Mouse (Mus musculus) thymus, adult 18-20 months (tissue): ENCODE results near the gene Slit2.

Source experiments
- DNase-seq, 2 experiments: peaks; one replicate each; pipeline ENCODE4 v3.0.0; 2022; ENCODE audit warnings: mixed read lengths in 2 of 2

Gene Slit2

DNA sequence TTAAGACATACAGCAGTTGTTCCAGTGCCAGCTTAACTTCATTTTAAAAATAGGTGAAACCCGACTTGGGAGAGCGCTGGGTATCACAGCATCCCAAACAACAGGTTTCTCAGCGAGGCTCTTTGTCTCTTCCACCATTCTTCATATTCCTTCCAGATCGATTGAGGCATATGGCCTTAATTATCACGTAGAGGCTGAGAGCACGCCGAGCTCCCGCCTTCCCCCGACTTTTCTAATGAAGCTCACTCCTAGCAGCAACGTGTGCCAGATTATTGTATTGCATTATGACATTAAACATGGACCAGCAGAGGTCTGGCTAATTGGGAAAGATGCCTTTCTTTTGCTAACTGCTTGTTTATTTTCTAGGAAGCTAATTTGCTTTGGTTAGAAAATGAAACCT is 75.7 kb downstream of the Slit2 start:
- no peak for DNase-seq

DNA sequence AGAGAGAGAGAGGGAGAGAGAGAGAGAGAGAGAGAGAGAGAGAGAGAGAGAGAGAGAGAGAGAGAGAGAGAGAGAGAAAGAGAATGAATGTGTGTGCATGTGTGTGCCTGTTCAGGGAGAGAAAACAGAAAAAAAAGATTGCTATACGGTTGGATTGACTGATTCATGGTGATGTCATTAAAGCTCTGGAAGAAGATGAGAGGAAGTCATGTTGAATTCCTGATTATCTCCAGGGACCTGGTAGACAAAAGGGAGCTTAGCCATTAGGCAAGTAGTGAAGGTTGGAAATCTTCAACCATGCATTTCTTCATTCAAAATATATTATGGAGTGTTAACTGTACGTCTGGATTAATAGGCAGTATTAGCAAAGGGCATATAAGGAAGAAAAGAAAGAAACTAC is 77.8 kb downstream of the Slit2 start:
- DNase-seq, result no peak

DNA sequence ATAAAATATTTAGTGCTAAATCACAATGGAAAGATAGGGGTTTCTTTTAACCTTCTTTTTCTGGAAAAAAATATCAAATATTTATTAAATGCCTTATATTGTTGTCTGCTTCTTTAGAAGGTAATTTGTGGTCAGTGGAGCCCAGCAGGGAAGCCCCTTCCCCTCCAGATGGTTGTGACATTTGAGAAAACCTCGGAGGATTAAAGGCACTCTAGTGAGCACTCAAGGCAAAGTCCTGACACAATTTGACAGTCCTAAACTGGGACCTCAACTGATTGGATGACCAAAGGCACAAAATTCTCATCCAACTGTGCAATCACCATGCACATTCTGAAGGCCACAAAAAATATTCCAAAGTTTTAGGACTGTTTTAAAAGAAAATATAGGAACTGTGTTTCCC is 95.8 kb downstream of the Slit2 start:
- no peak for DNase-seq

DNA sequence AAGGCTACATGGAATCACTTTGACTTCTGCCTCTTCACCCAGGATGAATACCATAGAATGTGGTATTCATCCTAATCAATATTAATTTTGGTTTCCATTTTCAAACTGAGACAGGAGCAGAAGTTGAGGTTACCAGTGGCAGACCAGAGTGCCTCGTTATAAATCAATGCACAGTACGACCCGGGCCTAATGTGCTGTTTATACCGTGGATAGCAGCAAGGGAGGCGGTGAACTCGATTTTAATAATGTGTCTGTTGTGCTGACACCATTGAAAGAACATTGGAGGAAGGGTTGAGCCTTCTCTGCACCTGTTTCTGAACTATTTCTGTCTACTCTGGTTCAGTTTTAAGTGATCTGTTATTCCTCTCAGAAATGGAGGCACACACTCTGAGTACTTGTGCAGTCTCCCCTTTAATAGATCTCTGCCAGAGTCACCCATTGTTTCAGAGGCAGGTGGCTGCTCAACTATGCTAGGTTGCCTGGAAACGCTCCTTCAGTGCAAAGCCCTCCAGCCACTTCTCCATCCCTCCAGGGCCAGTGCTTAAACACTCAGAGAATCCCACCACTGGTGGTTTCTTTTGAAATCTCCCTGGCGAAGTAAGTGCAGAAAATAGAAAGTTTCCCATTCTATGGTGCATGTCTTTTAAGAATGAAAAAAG is 98.4 kb downstream of the Slit2 start:
- no peak for DNase-seq

DNA sequence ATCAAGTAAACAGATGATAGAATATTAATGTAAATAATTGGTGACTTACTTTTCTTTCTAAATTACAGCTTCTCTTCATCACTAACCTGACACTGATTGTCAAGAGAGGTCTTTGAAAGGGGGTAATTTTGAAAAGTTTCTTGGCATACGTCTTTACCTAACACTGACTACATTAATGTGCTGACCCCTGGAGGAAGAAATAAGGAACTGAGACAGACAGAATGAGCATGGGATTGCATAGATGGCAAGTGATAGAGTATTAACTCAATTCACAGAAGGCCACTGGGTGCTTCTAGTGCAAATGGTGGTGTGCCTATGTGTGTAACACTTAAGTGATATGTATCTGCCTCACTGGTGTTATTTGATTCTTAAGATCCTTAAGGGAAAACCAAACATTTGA is 130.5 kb downstream of the Slit2 start:
- DNase-seq, result no peak

DNA sequence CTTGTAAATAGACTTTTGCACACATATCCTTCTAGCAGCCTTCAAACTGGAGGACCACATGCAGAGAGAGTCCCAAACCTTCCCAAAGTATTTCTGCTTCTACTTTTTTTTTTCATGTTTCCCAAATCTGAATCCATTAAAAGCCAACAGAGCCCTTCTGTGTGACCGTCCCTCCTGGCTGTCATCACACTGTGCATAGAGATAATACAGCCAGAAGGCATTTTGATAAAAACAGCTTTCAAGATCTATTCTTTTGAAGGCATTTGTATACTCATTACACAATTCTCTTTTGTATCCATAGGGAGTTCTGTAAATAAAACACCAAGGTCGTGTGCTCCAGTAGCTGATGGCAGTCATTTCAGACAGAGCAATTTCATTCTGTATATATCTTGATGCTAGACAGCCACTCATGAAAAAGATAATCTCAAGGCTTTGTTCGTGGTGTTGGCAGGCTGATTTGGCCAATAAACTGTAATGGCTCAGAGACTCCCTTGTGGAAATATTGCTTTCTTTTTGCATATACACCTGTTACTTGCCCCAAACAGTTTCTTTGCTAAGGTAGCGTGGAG is 132.1 kb downstream of the Slit2 start:
- DNase-seq, result no peak

DNA sequence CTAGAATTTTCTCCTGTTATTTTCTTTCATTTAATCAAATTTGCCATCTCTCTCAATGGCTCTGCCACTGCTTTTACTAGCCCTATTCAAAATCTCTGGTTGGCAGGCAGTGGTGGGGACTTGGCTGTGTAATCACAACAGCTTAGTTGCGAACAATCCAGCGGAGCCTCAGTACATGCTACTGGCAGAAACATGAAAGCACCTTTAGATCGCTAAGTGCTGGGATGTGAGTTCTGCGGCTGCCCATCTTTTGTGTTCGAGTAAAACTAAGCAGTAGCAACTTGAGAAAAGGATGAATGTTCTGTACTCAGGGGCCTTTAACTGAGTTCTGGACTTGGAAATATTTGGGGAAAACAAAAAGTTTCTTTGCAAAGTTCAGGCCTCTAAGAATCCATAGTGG is 139.7 kb downstream of the Slit2 start:
- DNase-seq, result no peak

DNA sequence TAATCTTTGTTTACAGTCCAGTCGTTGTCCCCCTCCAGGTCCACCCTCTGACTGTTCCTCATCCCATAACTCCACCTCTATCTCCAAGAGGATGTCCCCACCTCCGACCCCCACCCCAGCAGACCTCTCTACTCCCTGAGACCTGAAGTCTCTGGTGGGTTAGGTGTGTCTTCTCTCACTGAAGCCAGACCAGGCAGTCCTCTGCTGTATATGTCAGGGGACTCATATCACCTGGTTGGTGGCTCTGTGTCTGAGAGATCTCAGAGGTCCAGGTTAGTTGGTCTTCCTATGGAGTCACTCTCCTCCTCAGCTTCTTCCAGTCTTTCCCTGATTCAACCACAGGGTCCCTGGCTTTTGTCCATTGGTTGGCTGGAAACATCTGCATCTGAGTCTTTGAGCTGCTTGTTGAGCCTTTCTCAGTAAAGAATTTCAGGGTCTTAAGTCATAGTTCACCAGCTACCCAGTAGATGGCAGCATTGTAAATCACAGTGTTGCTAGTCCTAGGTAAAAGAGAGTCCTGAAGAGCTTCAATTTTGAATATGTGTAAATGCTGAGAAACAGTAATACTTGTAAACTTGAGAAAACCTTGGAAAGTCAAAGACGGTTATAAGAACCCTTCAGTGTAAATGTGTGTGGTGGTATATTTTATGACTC is 143.0 kb downstream of the Slit2 start:
- DNase-seq, result no peak

DNA sequence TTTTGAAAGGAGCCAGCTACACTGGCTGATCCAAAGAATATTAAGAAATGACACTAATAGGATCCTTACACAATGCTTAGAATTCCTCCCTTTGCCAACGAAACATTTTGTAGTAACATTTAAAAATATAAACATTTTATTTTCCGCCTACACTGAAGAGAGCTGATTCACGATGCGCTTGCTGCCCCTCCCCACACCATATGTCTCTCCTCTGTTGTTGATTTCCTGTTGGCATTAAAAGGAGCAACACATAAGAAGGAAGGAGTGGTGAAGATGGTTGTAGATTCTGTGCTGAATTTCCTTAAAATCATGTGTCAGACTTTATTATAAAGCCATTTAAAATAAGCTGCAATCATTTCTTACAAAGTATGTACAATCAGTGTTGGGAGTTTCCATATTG is 147.0 kb downstream of the Slit2 start:
- no peak for DNase-seq

DNA sequence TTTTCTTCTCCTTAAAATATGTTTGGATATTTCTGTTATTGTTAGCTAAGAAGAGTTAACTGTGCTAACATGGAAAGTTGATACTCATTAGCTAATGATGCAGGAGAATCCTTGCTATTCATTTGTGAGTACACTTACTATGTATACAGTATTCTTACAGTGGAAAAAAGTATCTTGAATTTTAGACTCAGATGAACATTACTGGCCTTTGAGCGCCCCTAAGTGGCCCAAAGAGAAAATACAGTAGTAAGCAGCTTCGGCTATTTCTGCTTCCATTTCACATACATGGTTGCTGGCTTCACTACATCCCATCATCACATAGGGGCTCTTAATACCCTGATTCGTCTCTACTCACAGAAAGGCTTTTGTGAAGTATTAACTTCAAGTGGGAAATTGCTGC is 153.6 kb downstream of the Slit2 start:
- no peak for DNase-seq

DNA sequence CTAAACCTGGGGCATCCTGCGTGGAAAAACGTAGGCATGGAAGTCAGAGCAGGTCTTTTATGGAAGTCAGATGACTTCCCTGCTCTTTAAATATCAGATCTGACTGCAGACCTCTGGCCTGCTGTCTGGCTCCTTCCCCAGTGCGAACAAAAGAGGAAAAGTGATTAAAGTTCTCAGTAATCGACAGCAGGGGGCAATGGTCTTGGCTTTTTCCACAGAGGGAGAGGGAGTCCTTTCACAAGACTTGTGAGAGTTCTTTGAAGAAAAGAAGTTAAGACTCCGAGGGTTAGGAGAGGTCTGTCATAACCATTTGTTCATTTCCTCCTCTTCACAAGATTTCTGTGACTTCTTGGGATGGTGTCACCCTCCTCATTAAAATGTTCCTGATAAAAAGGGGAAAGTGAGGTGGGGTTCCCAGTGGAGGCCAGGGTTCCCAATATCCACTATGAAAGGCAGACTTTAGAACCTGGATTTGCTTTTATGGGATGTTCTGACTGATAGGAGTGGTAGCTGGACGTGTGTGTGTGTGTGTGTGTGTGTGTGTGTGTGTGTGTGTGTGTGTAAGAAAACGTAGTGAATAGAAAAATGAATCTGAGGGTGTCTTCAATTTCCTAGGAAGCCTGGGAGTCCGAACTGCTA is 156.0 kb downstream of the Slit2 start:
- no peak for DNase-seq

DNA sequence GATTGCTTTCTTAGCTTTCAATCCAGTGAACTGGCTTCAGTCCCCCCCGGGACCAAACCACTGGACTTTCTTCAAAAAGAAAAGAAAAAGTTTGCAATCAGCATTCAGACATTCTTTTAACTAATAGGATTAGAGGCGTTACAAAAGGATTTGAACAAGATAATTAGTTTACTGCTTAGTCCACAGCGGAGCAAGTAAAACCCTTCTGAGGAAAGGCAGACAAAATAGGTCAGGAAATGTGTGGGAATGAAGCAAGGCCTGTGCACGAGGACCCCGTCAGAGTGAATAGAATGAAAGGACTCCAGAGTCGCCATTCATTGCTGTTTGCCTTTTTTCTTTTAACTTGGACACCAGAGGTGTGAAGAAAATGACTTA is 156.5 kb downstream of the Slit2 start:
- no peak for DNase-seq

DNA sequence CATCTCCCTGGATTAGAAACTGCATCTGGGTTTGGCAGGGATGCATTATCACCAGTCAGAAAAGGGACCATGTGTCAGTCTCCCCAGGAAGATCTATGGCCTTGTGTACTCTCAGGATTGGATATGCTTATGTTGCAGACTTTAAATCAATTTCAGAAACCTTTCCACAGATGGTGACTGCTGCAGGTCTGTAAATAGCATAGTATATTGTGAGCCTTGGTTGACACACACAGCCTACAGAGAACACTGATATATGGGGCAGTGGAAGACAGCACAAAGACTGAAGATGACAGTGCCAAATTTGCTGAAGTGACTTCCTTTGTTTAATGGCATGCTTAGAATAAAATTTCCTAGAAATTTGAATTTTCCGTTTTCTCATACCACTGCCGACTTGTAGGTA is 163.1 kb downstream of the Slit2 start:
- no peak for DNase-seq

DNA sequence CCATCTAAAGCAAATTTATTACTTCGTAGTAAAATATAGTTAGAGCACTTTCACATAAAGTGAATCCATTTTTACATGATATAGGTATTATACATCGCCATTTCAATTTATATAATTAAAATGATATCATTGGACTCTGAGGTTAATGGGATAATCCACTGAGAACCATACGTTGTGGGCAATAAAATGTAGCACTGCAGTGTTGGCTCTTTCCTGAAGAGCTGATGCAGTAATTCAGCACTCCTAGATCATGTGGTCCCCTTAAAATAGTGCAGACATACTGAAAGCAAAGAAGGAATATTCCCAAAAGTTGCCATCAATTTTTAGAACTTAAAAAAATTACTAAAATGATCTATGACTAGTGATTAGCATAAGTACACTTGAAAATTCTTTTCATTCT is 177.9 kb downstream of the Slit2 start:
- no peak for DNase-seq

DNA sequence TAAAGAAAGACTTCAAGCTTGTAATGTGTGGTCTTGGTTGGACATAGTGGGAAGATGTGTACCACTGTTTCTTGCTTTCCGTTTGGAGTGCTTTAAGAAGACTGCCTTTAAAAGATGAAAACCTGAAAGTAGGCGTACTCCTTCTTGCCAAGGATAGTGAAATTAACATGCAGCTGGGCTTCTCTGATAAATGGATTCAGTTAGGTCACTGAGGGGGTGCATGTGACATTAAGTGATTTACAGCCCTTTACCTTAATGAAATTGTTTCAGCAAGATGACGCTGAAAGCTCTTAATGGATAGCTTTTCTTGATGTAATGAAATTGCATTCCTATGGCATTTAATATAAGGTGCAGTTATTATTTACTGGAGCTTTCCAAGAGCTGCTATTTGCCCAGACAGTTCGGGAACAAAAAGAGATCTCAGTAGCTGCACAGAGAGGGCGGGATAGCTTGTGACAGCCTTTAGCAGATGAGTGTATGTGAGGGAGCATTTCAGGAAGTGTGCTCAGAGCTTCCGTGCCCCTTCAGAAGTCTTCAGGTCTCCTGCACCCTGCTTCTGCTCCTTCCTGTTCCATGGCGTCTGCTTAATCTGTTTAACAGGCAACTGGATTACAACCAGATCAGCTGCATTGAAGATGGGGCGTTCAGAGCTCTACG is 198.8 kb downstream of the Slit2 start:
- no peak for DNase-seq

DNA sequence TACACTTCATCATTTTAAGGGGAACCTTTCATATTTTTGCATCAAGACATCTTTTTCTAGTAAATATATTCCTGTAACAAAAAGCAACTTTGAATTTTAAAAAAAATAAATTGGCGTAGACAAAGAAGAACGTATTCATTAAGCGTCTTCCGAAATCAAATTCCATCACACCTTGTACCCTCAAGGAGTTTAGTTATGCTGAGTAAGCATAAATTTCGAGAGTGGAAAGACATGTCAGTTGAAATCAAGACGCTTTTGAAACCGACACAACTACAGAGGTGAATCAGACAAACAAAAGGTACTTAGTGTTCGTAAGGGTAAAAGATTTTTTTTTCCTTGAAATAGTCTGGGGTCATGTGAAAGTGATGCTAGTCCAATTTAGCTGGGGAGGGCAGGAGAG is 201.4 kb downstream of the Slit2 start:
- DNase-seq, result no peak

DNA sequence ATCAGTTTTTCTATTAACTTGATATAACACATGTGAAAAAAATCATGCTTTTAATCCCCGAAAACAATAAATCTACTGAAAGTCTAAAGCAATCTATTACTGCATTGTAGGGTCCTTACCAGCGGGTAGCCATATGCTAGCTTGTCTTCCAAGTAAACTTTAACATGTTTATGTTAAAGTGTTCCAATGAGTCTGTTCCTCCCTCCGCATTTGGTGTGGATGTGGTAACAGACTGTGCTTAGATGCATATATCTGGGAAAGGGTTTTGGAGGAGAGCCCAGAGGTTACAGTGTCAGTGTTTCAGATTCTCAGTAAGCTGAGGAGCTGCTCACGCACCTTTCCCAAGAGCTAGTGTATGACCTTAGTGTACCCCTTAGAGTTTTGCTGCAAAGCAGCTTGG is 204.9 kb downstream of the Slit2 start:
- DNase-seq, result no peak

DNA sequence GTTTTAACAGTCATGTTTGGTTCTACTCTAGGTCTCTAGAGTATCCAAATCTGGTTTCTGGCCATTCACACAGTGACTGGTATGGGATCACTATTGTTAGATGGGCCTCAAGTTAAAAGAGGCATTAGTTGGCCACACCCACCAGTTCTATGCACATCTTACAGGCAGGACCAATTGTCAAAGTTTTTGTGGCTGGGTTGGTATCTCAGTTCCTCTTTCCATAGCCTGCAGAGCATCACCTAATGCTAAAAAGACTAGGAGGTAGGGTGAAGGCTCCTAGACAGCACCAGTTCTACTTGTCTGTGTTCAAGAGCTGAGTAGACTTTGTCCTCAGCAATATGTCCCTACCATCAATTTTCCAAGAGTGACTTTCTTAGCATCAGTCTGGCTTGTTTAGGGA is 216.4 kb downstream of the Slit2 start:
- no peak for DNase-seq

DNA sequence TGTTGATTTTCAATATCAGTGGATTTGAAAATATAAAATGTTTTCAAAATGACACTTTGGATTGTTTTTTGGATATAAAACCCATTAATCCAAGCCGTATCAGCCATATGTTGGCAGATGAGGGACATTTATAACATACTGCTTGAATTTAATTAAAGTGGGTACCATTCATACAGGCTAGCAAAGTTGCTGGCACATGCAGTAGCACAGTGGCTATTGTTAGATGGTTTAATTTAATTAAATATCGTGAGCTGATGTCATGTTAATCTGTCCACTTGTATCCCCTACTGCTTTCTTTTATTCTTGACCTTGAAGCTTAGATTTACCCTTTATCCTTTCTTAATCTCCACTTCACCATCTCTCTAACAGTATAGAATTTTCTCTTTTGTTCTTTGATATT is 232.3 kb downstream of the Slit2 start:
- DNase-seq, result no peak

DNA sequence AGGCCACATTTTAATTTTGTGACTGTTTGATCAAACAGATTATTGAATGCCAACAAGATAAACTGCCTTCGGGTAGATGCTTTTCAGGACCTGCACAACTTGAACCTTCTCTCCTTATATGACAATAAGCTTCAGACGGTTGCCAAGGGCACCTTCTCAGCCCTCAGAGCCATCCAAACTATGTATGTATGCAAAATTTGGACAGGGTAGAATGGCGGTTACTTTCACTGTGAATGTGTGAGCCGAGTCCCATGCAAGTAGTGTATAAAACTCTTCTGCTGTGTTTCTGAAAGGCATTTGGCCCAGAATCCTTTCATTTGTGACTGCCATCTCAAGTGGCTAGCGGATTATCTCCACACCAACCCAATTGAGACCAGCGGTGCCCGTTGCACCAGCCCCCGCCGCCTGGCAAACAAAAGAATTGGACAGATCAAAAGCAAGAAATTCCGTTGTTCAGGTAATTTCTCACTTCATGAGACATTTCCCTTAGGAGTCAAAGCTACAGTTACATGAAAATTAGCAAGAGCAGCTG is 236.8 kb downstream of the Slit2 start:
- no peak for DNase-seq

DNA sequence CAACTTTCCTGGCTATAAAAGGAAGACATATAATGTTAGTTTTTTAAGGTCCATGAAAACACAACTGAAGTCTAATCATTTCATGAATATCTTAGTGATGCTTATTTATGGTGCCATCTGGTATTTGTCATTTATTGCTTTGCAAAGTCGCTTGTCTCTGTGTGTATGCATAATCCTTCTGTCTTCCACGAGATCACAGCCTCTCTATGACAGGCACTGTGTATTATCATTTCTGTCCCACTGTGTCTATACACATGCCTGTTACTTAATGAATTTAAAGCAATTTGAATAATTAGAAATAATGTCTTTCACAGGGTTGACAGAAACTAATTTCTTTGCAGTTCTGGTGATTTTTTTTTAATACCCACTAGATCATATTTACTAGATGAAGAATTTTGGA is 242.6 kb downstream of the Slit2 start:
- no peak for DNase-seq

DNA sequence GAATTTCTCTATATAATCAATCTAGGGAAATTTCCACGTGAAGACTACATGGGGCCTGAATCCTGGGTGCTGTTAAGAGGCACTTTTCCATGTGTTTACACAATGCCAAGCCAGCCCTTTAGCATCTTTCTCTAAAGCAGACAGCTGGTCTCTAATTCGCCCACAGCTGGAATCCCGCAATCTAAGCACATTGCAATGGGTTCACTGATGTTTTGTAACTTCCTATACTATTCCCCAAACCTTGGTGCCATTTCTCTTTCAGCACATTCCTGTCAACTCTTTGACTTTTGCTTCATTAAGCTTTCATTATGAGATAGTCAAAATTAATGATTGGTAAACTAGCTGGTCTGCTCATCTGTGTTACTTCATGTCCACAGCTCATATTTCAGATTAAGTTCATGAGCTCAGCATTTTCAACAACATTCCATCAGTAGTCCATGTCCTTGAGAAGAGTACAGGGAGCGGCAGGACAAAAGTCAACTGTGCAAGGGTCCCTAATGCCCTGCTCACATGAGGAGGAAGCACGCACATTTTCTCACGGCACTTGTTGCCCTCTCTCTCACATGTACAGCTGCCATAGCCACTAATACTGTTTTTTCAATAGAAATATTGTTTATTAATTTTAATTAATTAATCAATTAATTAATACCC is 247.6 kb downstream of the Slit2 start:
- no peak for DNase-seq

DNA sequence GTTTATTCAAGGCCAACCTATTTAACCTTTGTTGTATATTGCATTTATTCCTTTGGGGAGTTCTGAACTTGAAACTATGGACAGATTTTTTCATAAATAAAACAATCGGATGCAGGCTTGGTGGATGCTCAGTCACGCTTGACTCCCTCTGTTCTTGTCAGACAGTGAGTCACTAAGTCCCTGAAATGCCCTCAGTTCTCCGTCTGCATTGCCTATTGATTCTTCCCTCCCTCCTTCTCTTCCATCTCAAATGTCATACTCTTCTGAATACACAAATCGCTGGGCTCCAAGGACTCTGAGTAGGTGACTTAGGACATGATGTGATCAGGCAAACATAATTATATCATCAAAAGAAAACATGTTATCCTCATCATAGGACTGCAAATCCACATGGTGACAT is 251.8 kb downstream of the Slit2 start:
- DNase-seq, result no peak
